ENCODE assay signal across 17 mouse cellular contexts in the genomic region with DNA sequence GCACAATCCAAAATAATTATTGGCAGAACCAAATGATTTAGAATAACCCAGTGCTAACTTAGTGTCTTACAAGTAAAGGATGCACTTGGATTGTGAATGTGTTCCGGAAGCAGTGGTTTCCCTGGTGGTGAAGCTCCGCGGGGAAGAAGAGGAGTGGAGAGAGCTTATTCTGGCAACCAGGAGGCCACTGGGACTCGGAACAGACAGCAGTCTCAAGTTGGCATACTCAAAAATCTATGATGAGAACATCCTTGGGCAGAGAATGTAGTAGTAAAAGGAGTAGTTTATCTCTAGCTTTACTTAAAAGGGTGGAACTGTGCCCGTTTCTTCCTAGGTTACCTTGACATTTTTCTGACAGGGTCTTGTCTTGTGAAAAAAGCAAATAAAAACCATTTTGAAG.
"Had no signal": no experiment of that assay in that cellular context is flagged by ENCODE, and none has a peak within 500 bp of the region (broad histone marks: within the 10 kb centered on the region; RNA-seq: fewer than 3 reads in every experiment).

No protein-coding gene starts in this region.

- DNase-seq: gastrocnemius, adult 2 months; gastrocnemius, postnatal 10 days; gastrocnemius, postnatal 25 days; heart, adult 2 months; heart, postnatal 10 days; heart, postnatal 4 days; kidney, adult 18-20 months; kidney, adult 8-10 months; kidney, postnatal 10 days; kidney, postnatal 25 days; kidney, postnatal 4 days; liver; liver, embryonic 13.5 days had no signal

- ATAC-seq: hindbrain, embryonic 16.5 days; inflammation-experienced regulatory T-cells, adult 6 months; intestine, embryonic 15.5 days; intestine, postnatal 0 days had no signal
